Mouse (Mus musculus) midbrain, embryonic 11.5 days (tissue): ENCODE data around the gene Rplp2. TPM values are rescaled to one million over a fixed set of nuclear protein-coding genes. Genes with fewer than 3 reads are reported as not detected.
A peak's percentile ranks its signal among the peaks of the same experiment; 100 is the strongest.

ENCODE experiments used
- ATAC-seq: fragments of 200-750 bp; cut with Nextera tagmentation; 2 replicates; pipeline ENCODE4 v1.8.0; 2017; ENCODE audit warnings: moderate TSS enrichment, moderate library complexity; ENCODE audit not compliant: low FRiP score
- DNase-seq: peaks from one replicate; pipeline ENCODE4 v3.0.0; 2015; ENCODE audit warnings: low spot score; ENCODE audit errors: missing footprints
- H3K27ac ChIP-seq: fragments of 300-500 bp; sonication (generic); 2 replicates; pipeline ENCODE4 v1.5.1; 2014; ENCODE audit warnings: low read depth, low read length
- H3K27me3 ChIP-seq: fragments of 300-500 bp; sonication (generic); 2 replicates; pipeline ENCODE4 v1.6.1; 2014; ENCODE audit warnings: mild to moderate bottlenecking, low read length, moderate library complexity, mixed read lengths; ENCODE audit not compliant: control insufficient read depth, insufficient read depth
- H3K36me3 ChIP-seq: fragments of 300-500 bp; sonication (generic); 2 replicates; pipeline ENCODE4 v1.6.1; 2014; ENCODE audit warnings: mild to moderate bottlenecking, low read length, moderate library complexity, mixed read lengths; ENCODE audit not compliant: control insufficient read depth, insufficient read depth
- H3K4me1 ChIP-seq: fragments of 300-500 bp; sonication (generic); 2 replicates; pipeline ENCODE4 v1.6.1; 2014; ENCODE audit warnings: low read length; ENCODE audit not compliant: control insufficient read depth, insufficient read depth
- H3K4me2 ChIP-seq: fragments of 300-500 bp; sonication (generic); 2 replicates; pipeline ENCODE4 v1.6.1; 2014; ENCODE audit warnings: mild to moderate bottlenecking, moderate library complexity
- H3K4me3 ChIP-seq: fragments of 300-500 bp; sonication (generic); 2 replicates; pipeline ENCODE4 v1.5.1; 2014; ENCODE audit warnings: low read depth, low read length
- H3K9ac ChIP-seq: fragments of 300-500 bp; sonication (generic); 2 replicates; pipeline ENCODE4 v1.6.1; 2014; ENCODE audit warnings: low read length
- H3K9me3 ChIP-seq: fragments of 300-500 bp; sonication (generic); 2 replicates; pipeline ENCODE4 v1.6.1; 2016; ENCODE audit warnings: low read length; ENCODE audit not compliant: control insufficient read depth
- WGBS: fragments of 180-500 bp; shearing (Covaris S2); extraction: QIAGEN DNeasy Blood & Tissue Kit; methylation state at CpG from one replicate; pipeline ENCODE4 v1.1.7; 2014; 5-methylcytosine and 5-hydroxymethylcytosine counted together
- polyA plus RNA-seq: library from polyadenylated mRNA; unstranded; fragments of >200 nt; fragmentation: Nextera tagmentation; extraction: Ambion mirVana; gene quantifications from 2 replicates; pipeline ENCODE4 v1.2.1, GENCODE M21; 2014

Rplp2 gene
- polyA plus RNA-seq, 1 experiment from 2014 or later: 959 TPM

DNA sequence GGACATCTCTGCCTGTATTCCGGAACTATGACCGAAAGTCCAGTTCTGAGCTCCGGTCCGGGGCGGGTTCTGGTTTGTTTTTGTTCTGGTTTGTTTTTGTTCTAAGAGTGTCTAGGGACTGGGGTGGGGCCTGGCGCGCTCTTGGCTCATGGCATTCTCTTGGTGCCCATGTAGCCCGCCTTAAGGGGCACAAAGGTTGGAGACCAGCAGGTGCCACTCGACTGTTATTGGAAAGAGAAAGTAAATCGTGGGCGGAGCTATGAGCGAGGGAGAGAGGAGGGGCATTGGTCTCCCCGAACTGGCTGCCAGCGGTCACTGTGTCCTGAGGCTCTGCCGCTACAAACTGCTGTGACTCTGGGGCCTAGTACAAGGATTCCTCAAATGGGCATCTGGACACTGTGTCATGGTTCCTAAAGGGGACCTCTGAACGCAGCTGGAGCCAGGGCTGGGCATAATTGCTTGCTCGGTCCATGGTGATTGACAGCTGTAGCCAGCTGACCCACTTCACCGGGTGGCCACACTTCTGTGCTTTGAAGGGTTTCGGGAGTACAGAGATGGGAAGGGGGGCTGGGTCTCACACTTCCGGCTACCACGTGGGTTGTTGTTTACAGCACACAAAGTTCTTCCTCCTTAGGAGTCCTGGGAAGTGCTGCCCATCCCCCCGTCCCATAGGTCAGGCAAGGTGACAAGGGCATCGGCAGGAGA is 8.6 kb downstream of the Rplp2 start:
- 2% methylated on average over 23 of the region's 23 CpGs for WGBS
- peak; percentile 47 for ATAC-seq
- no peak overlapping the region for H3K27ac ChIP-seq

DNA sequence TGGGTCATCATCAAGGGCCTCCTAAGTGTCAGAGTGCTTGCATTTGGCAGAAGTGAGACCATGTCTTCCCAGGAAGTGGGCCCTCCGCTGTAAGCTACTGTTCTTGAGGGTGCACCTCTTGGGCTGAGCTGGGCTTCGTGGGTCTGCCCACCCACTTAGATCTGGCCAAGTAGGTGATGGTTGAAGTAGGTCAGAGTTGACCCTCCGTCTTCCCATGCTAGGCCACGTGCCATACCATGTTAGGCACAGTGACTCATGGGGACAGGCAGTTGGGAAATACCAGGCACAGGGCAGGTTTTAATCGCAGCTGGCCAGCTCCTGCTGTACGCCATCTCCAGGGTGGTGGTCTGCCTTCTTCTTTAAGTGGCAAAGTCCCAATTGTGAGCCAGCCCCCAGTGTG is 9.6 kb downstream of the Rplp2 start:
- Histone ChIP-seq H3K36me3 (no peaks in the 10 kb centered on the region; the same call in 1 of the 2 replicates), H3K27ac (no peak overlapping the region), H3K4me1 (peaks cover 10% of the 10 kb centered on the region), H3K9me3 (no peaks in the 10 kb centered on the region), H3K27me3 (peaks cover 20% of the 10 kb centered on the region), H3K9ac (no peak overlapping the region), H3K4me3 (no peak overlapping the region), H3K4me2 (no peak overlapping the region)
- WGBS: 91% methylated on average over 6 of the region's 6 CpGs
- no peak for DNase-seq
- ATAC-seq: no peak

More for the DNA sequence above, 8.6 kb downstream of the Rplp2 start:
- Histone ChIP-seq H3K4me1 (peaks cover 8% of the 10 kb centered on the region), H3K4me3 (peak overlapping the region; percentile 62), H3K36me3 (peaks cover 2% of the 10 kb centered on the region), H3K9ac (peak overlapping the region; percentile 76), H3K27me3 (peaks cover 10% of the 10 kb centered on the region), H3K9me3 (no peaks in the 10 kb centered on the region), H3K4me2 (peak overlapping the region; percentile 98)
- no peak for DNase-seq

GRCm38 (mm10) chr7:141457236-141457635 is 10.1 kb downstream of the Rplp2 start:
- Histone ChIP-seq H3K9ac (no peak overlapping the region), H3K27ac (no peak overlapping the region), H3K27me3 (peaks cover 25% of the 10 kb centered on the region), H3K36me3 (no peaks in the 10 kb centered on the region; the same call in 1 of the 2 replicates), H3K9me3 (no peaks in the 10 kb centered on the region), H3K4me2 (no peak overlapping the region), H3K4me3 (no peak overlapping the region), H3K4me1 (peaks cover 13% of the 10 kb centered on the region)
- DNase-seq: no peak
- no peak for ATAC-seq
- WGBS: 90% methylated on average over 14 of the region's 14 CpGs

- H3K4me3 ChIP-seq: no peak overlapping the region
- peaks cover 13% of the 10 kb centered on the region for H3K4me1 ChIP-seq
- H3K4me2 ChIP-seq: no peak overlapping the region
- H3K9me3 ChIP-seq: no peaks in the 10 kb centered on the region
- WGBS: 73% methylated on average over 15 of the region's 15 CpGs
- DNase-seq (peak; percentile 91), ATAC-seq (no peak)
- no peaks in the 10 kb centered on the region for H3K36me3 ChIP-seq
- no peak overlapping the region for H3K9ac ChIP-seq
- no peak overlapping the region for H3K27ac ChIP-seq
- H3K27me3 ChIP-seq: peaks cover 34% of the 10 kb centered on the region
Measured at GRCm38 (mm10) chr7:141457986-141458660, 11.0 kb downstream of the Rplp2 start.

- DNase-seq (no peak), ATAC-seq (no peak)
- no peaks in the 10 kb centered on the region for H3K36me3 ChIP-seq
- no peak overlapping the region for H3K4me3 ChIP-seq
- peaks cover 39% of the 10 kb centered on the region for H3K27me3 ChIP-seq
- H3K9ac ChIP-seq: no peak overlapping the region
- no peak overlapping the region for H3K4me2 ChIP-seq
- H3K9me3 ChIP-seq: no peaks in the 10 kb centered on the region
- 92% methylated on average over 11 of the region's 11 CpGs for WGBS
- H3K27ac ChIP-seq: no peak overlapping the region
- peaks cover 13% of the 10 kb centered on the region for H3K4me1 ChIP-seq
Measured at GRCm38 (mm10) chr7:141458661-141459060, 11.5 kb downstream of the Rplp2 start.

- Histone ChIP-seq H3K4me1 (peaks cover 13% of the 10 kb centered on the region), H3K4me2 (no peak overlapping the region), H3K27me3 (peaks cover 45% of the 10 kb centered on the region), H3K9me3 (no peaks in the 10 kb centered on the region), H3K27ac (no peak overlapping the region), H3K4me3 (no peak overlapping the region), H3K9ac (no peak overlapping the region), H3K36me3 (no peaks in the 10 kb centered on the region)
- WGBS: 90% methylated on average over 17 of the region's 17 CpGs
- no peak for DNase-seq
- ATAC-seq: no peak
Measured at GRCm38 (mm10) chr7:141459301-141459711, 12.1 kb downstream of the Rplp2 start.

- peaks cover 17% of the 10 kb centered on the region for H3K4me1 ChIP-seq
- WGBS: 79% methylated on average over 5 of the region's 5 CpGs
Measured at GRCm38 (mm10) chr7:141460001-141460390, 12.8 kb downstream of the Rplp2 start.

DNA sequence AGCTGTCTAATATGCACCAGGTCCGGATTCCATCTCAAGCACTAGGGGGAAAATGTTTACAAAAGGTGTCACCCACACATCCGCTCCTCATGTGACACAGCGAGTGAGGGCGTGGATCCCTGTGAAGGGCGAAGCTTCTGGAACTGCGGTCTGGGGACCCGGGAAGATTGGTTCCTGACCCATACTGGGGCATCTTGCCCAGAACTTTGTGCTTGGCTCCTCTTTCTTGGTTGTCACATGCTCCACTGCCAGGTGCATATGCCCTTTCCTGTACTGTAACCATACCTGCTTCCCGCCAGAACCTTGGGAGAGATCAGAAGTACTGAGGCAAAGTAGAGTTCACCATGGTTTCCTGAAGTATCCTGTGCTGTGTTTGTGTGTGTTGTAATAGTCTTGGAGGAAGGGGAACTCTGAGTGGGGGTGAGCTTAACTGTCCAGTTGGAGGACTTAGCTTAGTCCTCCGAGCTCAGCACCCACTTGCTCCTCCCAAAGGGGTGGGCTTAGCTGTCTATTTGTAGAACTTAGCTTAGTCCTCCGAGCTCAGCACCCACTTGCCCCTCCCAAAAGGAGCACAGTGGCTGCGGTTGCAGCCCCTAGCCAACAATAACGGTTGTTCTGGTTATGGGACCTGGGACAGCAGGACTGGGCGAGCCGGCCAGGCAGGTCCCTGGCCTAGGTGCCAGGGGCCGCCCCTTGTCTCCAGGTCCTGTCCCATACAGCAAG is 13.4 kb downstream of the Rplp2 start, which contains the start of gene Cracr2b:
TSS of gene Cracr2b (plus strand) at position 704 of the 723 bp plus-strand sequence.
- Histone ChIP-seq H3K4me1 (peaks cover 18% of the 10 kb centered on the region), H3K27ac (no peak within 1 kb of the TSS), H3K36me3 (no peaks in the 10 kb centered on the region), H3K4me3 (peak within 1 kb of the TSS; percentile 35), H3K27me3 (peaks cover 58% of the 10 kb centered on the region), H3K9me3 (no peaks in the 10 kb centered on the region), H3K9ac (peak within 1 kb of the TSS; percentile 34; the same call in 1 of the 2 replicates), H3K4me2 (peak within 1 kb of the TSS; percentile 43)
- no peak for ATAC-seq
- no peak for DNase-seq
- 77% methylated on average over 15 of the region's 15 CpGs for WGBS

More at GRCm38 (mm10) chr7:141460001-141460390, 12.8 kb downstream of the Rplp2 start:
- H3K27me3 ChIP-seq: peaks cover 52% of the 10 kb centered on the region
- no peak for ATAC-seq
- H3K9ac ChIP-seq: no peak overlapping the region
- no peak overlapping the region for H3K4me3 ChIP-seq
- H3K27ac ChIP-seq: no peak overlapping the region
- DNase-seq: no peak
- no peaks in the 10 kb centered on the region for H3K36me3 ChIP-seq
- no peak overlapping the region for H3K4me2 ChIP-seq
- no peaks in the 10 kb centered on the region for H3K9me3 ChIP-seq
